Mouse (Mus musculus) Muller cell, postnatal 12 days (primary cell): Measurements from ENCODE around the gene Mt4.

Experiments used
- DNase-seq: peaks from one replicate; pipeline ENCODE4 v3.0.0-alpha.2; 2015; ENCODE audit errors: inconsistent ontology term

Mt4 gene

DNA sequence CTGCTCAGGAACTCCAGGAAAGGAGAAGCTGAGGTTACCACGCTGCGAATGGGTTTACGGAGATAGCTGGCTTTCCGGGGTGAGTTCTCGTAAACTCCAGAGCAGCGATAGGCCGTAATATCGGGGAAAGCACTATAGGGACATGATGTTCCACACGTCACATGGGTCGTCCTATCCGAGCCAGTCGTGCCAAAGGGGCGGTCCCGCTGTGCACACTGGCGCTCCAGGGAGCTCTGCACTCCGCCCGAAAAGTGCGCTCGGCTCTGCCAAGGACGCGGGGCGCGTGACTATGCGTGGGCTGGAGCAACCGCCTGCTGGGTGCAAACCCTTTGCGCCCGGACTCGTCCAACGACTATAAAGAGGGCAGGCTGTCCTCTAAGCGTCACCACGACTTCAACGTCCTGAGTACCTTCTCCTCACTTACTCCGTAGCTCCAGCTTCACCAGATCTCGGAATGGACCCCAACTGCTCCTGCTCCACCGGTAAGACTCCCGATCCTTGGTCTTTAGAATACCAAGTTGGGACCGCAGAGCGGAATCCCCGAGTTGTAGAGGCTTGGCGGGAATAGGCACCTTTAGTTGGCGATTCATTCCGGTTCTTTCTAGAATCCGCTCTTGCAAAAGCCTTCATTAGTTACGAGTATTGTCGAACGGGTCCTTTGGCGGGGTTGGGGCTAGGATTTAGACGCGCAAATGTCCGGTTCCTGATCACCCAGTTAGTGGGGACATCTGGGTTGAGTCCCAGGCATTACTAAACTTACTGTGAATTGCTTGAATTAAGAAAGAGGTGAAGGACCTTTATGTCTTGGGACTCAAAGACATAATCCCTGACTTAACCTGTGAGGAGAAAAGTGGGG lies 42.1 kb downstream of the Mt4 start, which contains the start of gene Mt1:
TSS of gene Mt1 (plus strand) at position 226 of the 856 bp plus-strand sequence.
- peak; percentile 97 for DNase-seq

DNA sequence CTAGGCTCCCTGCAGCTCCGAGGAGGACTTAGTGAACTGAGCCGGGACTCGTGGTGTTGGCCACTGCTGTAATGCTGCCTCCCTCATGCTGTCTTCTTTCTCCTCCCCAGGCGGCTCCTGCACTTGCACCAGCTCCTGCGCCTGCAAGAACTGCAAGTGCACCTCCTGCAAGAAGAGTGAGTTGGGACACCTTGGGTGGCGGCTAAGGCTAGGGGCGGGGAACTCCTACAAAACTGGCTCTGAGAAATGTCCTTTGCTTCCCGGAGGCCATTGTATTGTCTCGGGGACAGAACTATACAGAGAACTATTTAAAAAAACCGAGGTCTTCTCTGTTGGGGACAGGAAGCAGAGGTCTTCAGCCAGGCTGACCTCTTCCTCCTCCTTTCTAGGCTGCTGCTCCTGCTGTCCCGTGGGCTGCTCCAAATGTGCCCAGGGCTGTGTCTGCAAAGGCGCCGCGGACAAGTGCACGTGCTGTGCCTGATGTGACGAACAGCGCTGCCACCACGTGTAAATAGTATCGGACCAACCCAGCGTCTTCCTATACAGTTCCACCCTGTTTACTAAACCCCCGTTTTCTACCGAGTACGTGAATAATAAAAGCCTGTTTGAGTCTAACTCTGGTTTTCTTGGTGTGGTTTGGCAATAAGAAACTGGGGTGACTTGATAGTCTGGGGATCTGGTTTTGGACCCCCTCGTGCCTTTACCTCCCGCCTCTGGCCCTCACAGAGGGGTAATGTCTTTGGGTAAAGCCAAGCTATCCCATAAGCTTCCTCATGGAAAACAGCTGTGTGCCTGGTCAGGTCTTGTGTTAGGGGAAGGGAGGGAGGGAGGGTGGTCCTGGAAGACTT lies 42.9 kb downstream of the Mt4 start:
- no peak for DNase-seq

DNA sequence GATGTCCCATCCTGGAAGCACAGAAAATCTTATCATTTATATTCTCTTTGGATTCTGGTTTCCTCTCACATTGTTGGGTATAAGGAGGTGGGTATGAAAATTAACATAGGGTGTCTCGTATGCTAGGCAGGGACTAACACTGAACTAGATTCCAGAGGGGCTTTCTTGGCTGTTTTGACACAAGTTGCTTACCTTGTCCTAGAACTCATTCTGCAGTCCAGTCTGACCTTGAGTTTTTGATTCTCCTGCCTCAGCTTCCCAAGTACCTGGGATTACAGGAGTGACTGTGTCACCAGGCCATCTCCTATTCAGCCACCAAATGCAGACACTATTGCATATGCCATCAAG lies 43.5 kb downstream of the Mt4 start:
- no peak for DNase-seq

DNA sequence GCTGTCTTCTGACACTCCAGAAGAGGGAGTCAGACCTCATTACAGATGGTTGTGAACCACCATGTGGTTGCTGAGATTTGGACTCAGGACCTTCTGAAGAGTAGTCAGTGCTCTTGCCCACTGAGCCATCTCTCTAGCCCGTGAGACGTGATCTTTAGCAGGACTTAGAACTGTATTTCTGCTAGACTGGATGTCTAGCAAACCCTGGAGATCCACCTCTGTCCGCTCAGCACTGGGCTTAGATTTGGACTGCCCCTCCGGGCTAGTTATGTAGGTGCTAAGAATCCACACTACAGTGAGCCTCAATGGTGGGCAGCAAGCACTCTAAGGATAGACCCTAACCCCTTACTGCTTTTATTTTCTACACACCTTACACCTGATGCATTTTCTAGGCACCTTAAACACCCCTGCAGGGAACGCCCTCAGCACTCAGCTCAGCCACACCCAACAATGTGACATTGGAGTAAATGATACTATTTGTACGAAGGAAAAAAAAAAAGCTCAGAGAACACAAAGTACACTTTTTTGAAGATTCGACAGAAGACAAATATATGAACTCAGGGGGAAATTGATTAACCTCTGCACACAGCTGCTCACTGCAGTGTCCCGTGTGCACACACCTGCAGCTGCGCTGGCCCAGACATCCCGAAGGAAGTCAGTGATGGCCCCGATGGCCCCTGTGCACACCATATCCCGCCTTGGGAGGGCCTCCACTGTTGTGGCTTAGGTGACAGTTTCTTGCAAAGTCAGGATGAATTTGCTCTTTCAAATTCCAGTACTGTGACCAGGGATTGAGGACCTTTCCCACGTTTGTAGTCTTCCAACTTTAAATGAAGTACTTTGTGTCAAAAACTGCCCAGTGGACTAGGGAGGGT lies 45.3 kb downstream of the Mt4 start:
- no peak for DNase-seq

DNA sequence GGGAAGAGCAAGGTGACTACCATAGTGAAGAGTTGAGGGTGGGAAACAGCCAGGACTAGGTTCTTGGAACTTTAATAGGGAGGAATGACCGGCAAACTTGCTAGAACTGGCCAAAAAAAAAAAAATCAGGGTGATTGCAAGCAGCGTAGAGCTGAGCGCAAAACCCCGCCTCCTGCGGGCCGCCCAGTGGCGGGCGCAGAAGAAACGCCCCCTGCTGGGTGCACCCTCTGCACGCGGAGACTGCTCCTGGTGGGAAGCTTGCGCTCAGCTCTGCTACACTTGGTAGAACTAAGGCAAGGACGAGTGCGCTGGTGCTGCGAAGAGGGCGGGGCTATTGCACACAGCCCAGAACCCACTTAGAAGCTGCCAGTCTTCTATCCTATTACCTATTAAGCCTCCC lies 46.1 kb downstream of the Mt4 start:
- DNase-seq: peak; percentile 81

DNA sequence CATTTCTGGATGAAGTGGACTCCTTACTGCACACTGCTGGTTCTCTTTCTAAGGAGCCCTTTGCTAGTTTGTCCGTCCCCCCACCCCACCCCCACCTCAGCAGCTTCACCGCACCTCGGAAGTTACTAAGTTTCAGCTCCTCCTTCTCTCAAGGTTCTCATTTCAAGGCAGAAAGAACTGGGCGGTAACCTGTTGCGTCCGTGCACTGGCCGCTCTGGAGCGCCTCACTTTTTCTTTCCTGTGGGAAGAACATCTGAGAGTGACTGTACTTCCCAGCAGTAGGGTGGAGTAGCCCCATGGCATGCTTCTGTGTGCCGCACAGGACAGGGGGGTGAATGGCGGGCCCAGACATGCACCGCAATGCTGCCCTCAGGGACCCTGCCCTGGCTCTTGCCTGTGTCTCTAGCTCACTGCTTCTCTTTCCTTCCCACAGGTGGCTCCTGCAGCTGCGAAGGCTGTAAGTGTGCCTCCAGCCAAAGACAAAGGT lies 47.4 kb downstream of the Mt4 start:
- DNase-seq: no peak

DNA sequence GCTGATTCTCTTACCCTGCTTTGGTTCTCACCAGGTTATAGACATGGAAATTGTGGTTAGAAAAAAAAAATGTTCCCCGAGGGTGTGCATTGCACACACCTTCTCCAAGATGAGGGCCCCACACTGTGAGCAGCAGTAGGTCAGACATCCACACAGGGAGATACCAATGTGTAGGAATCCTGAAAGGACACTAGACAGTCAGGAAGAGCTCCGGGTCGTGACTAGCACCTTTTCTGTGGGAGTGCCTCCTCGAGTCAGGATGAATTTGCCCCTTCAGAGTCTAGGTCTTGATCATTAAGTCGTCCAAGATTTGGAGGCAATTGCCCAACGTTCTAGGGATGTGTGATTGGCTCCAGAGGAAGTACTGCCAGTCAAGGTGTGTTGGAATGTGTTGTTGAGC lies 48.8 kb downstream of the Mt4 start:
- no peak for DNase-seq

GRCm38 (mm10) chr8:94186542-94186941 lies 49.5 kb downstream of the Mt4 start:
- DNase-seq: peak; percentile 64

GRCm38 (mm10) chr8:94187290-94188002 lies 50.4 kb downstream of the Mt4 start:
- no peak for DNase-seq
